Mouse (Mus musculus): Measurements from ENCODE around the gene 1700088E04Rik.

DNA sequence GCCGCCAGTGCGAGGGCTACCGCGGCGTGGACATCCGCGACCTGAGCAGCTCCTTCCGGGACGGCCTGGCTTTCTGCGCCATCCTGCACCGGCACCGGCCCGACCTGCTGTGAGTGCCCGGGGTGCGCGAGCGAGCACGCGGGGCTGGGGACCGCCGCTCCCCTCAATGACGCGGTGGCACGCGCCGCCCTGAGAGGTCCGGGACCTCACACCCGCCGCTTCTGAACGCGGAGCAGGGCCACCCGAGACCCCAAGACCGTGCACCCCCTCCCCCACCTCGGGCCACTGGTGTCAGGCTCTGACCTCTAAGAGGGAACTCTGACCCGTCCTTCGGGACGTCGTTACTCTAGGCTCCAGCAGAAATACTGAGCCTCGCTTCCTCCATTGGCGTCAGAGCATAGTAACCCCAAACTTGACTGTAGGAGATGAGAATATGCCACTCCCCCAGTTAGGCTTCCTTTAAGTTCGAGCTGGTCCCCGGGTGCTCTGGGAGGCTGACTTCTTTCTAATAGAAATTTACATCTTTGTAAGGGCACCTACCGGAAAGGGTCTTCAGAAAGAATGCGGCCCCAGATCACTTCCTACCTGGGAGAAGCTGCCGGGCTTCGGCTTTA, 31.6 kb downstream of the 1700088E04Rik start:
- TF ChIP-seq ZNF384 (IDR thresholded peaks at IDR 0.05; ENCODE audit: low read depth, low read length) = no peak
- no peak for TF ChIP-seq ZC3H11A (IDR thresholded peaks at IDR 0.05; ENCODE audit: borderline replicate concordance, low read depth, low read length)

Data from ES-E14 (cell line).